Mouse (Mus musculus) CH12.LX (cell line): ENCODE data around the gene Micu1. TPM values are rescaled to one million over a fixed set of nuclear protein-coding genes. Genes with fewer than 3 reads are reported as not detected.
A peak's percentile ranks its signal among the peaks of the same experiment; 100 is the strongest.

Source experiments
- DNase-seq: peaks from one replicate; pipeline ENCODE4 v3.0.0-alpha.2; 2013; ENCODE audit errors: extremely low read depth
- H3K27ac ChIP-seq: 2 replicates; pipeline ENCODE4 v1.5.1; 2012; ENCODE audit warnings: low read depth, mild to moderate bottlenecking, control low read depth, moderate library complexity; ENCODE audit not compliant: insufficient read depth
- H3K27me3 ChIP-seq: replicated peaks from 2 replicates; pipeline ENCODE3; 2012; ENCODE audit warnings: inconsistent platforms
- H3K36me3 ChIP-seq, 2 experiments: replicated peaks in 1 of 2; 2 replicates each; pipeline versions ENCODE3 to v1.6.1; 2012; ENCODE audit warnings: inconsistent platforms in 1 of 2, low read length in 1 of 2, mild to moderate bottlenecking in 1 of 2, mixed read lengths in 1 of 2, moderate library complexity in 1 of 2; ENCODE audit not compliant: control insufficient read depth in 1 of 2, insufficient read depth in 1 of 2
- H3K4me1 ChIP-seq, 2 experiments: 2 replicates each; pipeline ENCODE4 v1.6.1; 2012; ENCODE audit warnings: inconsistent platforms in 1 of 2, moderate library complexity in 1 of 2; ENCODE audit not compliant: insufficient read depth in 2 of 2, control insufficient read depth in 1 of 2
- H3K4me2 ChIP-seq: 2 replicates; pipeline ENCODE4 v1.6.1; 2012; ENCODE audit warnings: low read depth, mild to moderate bottlenecking, control low read depth; ENCODE audit not compliant: poor library complexity, insufficient read depth, severe bottlenecking
- H3K4me3 ChIP-seq, 3 experiments: fragments of 150-350 bp in 1 of 3; sonication (generic) in 1 of 3; replicated peaks in 1 of 3; 2 replicates each; pipeline versions ENCODE3 to v1.5.1; 2011 to 2012; ENCODE audit warnings: low read depth in 2 of 3, low read length in 2 of 3, mild to moderate bottlenecking in 2 of 3, moderate library complexity in 2 of 3, control low read depth in 1 of 3, improper control_type of control experiment in 1 of 3, inconsistent platforms in 1 of 3, mixed read lengths in 1 of 3; ENCODE audit not compliant: poor library complexity in 1 of 3
- H3K79me2 ChIP-seq: replicated peaks from 2 replicates; pipeline ENCODE4 v1.6.1; 2012; ENCODE audit warnings: mild to moderate bottlenecking, moderate library complexity; ENCODE audit not compliant: control insufficient read depth, poor library complexity, insufficient read depth, severe bottlenecking; ENCODE audit errors: extremely low read depth
- H3K9ac ChIP-seq: 2 replicates; pipeline ENCODE4 v1.6.1; 2012; ENCODE audit warnings: low read depth, mild to moderate bottlenecking, control low read depth, moderate library complexity; ENCODE audit not compliant: insufficient read depth
- H3K9me3 ChIP-seq: replicated peaks from 2 replicates; pipeline ENCODE3; 2012; ENCODE audit warnings: low read length, inconsistent platforms, mixed read lengths
- CHD2 ChIP-seq: IDR thresholded peaks from 2 replicates; pipeline ENCODE4 v1.6.1; 2011; ENCODE audit warnings: low read length, improper control_type of control experiment
- CTCF ChIP-seq, 2 experiments: IDR thresholded peaks in 1 of 2; conservative IDR thresholded peaks in 1 of 2; 2 replicates each; pipeline ENCODE4 v1.5.1; 2011 to 2012; ENCODE audit warnings: low read depth in 2 of 2, low read length in 2 of 2, improper control_type of control experiment in 1 of 2, inconsistent platforms in 1 of 2, mild to moderate bottlenecking in 1 of 2, moderate library complexity in 1 of 2
- E2F4 ChIP-seq: IDR thresholded peaks from 2 replicates; pipeline ENCODE4 v1.6.1; 2011; ENCODE audit warnings: low read depth, low read length, improper control_type of control experiment; ENCODE audit not compliant: insufficient replicate concordance
- ELF1 ChIP-seq: IDR thresholded peaks from 2 replicates; pipeline ENCODE4 v1.6.1; 2014; ENCODE audit warnings: low read depth, mild to moderate bottlenecking, inconsistent platforms, low read length, improper control_type of control experiment
- ETS1 ChIP-seq: conservative IDR thresholded peaks from 2 replicates; pipeline ENCODE4 v1.6.1; 2012; ENCODE audit warnings: low read depth, mild to moderate bottlenecking, inconsistent platforms, low read length, improper control_type of control experiment, moderate library complexity
- IRF4 ChIP-seq: IDR thresholded peaks from 2 replicates; pipeline ENCODE4 v1.6.1; 2014; ENCODE audit warnings: low read depth, mild to moderate bottlenecking, inconsistent platforms, low read length, improper control_type of control experiment
- MAFK ChIP-seq: IDR thresholded peaks from 2 replicates; pipeline ENCODE4 v1.6.1; 2011; ENCODE audit warnings: low read length, improper control_type of control experiment; ENCODE audit not compliant: insufficient replicate concordance
- MAX ChIP-seq: IDR thresholded peaks from 2 replicates; pipeline ENCODE4 v1.6.1; 2011; ENCODE audit warnings: low read length, improper control_type of control experiment
- MEF2A ChIP-seq: IDR thresholded peaks from 2 replicates; pipeline ENCODE4 v1.6.1; 2014; ENCODE audit warnings: low read depth, mild to moderate bottlenecking, inconsistent platforms, low read length, improper control_type of control experiment, borderline replicate concordance
- NELFE ChIP-seq: IDR thresholded peaks from 2 replicates; pipeline ENCODE4 v1.6.1; 2011; ENCODE audit warnings: low read depth, low read length, improper control_type of control experiment
- NRF1 ChIP-seq: IDR thresholded peaks from 2 replicates; pipeline ENCODE4 v1.6.1; 2014; ENCODE audit warnings: low read depth, mild to moderate bottlenecking, inconsistent platforms, low read length, improper control_type of control experiment, moderate library complexity
- POLR2A ChIP-seq: IDR thresholded peaks from 2 replicates; pipeline ENCODE4 v1.6.1; 2011; ENCODE audit warnings: low read depth, mild to moderate bottlenecking, improper control_type of control experiment, low read length
- POLR2AphosphoS2 ChIP-seq: IDR thresholded peaks from 2 replicates; pipeline ENCODE4 v1.6.1; 2011; ENCODE audit warnings: low read depth, low read length, improper control_type of control experiment
- RAD21 ChIP-seq: IDR thresholded peaks from 2 replicates; pipeline ENCODE4 v1.6.1; 2011; ENCODE audit warnings: low read depth, mild to moderate bottlenecking, low read length, improper control_type of control experiment, moderate library complexity
- SIN3A ChIP-seq: IDR thresholded peaks from 2 replicates; pipeline ENCODE4 v1.6.1; 2012; ENCODE audit warnings: low read length, improper control_type of control experiment, inconsistent platforms
- TBP ChIP-seq: conservative IDR thresholded peaks from 2 replicates; pipeline ENCODE4 v1.6.1; 2011; ENCODE audit warnings: low read depth, low read length, improper control_type of control experiment
- ZKSCAN1 ChIP-seq: IDR thresholded peaks from 2 replicates; pipeline ENCODE4 v1.6.1; 2012; ENCODE audit warnings: low read depth, inconsistent platforms, low read length, improper control_type of control experiment, borderline replicate concordance
- dilution Hi-C: fragments of 300-500 bp; cut with MboI; formaldehyde crosslinking; loops from 2 replicates; pipeline ENCODE4 v1.14.3; 2020; ENCODE audit warnings: low sequenced_read_pairs; ENCODE audit not compliant: extremely low pct_unique_long_range_greater_than_20kb, extremely low pct_ligation_motif_present
- in situ Hi-C: fragments of 300-500 bp; cut with MboI; formaldehyde crosslinking; loops from 3 replicates; pipeline ENCODE4 v1.14.3; 2019; ENCODE audit warnings: low sequenced_read_pairs, low pct_ligation_motif_present, low pct_unique_long_range_greater_than_20kb, mixed read lengths
- polyA plus RNA-seq: library from polyadenylated mRNA; unstranded; fragments of >175 nt; gene quantifications from 2 replicates; pipeline ENCODE4 v1.2.1, GENCODE M21; 2012; ENCODE audit warnings: low read depth; ENCODE audit not compliant: insufficient read length
- total RNA-seq, 2 experiments: library from RNA; depleted of rRNA; stranded (reverse); fragments of 300-350 nt in 1 of 2; fragments of >200 nt in 1 of 2; gene quantifications; 2 replicates each; pipeline ENCODE4 v1.2.3; 2012 to 2014

Micu1 gene
- total and polyA plus RNA-seq, 3 experiments: 23.1 to 37.1 (median 29.3) TPM

DNA sequence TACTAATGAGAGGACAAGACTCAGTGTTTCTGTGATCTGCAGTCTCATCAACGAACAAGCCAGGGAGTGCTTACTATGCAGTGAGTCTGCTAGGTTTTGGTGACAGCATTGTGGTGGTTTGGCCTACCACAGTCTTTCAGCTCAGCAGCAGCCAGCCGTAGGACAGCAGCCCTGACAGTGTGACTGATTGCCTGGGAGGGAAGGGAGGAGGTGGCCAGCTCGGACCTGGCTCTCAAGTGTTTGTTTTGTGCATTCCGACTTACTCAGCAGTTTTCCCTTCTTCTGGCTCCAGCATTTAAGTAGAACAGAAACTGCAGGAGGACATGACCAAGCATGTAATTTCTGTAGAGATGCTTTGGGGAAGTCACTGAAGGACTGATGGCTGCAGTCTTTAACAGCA, 39.2 kb downstream of the Micu1 start:
- Histone ChIP-seq H3K27me3 (no peaks in the 10 kb centered on the region), H3K4me1 (peaks cover 0 to 20% of the 10 kb centered on the region in 2 experiments; a peak in 2 of 4 replicates), H3K27ac (no peak overlapping the region), H3K4me2 (no peak overlapping the region), H3K9ac (no peak overlapping the region), H3K79me2 (no peaks in the 10 kb centered on the region), H3K9me3 (no peaks in the 10 kb centered on the region), H3K36me3 (peaks cover 8 to 64% of the 10 kb centered on the region in 2 experiments), H3K4me3 (no peak overlapping the region)
- no peak for DNase-seq
- in situ Hi-C loops (no loop called here), dilution Hi-C loops (no loop called here)
- TF ChIP-seq NRF1 (no peak), IRF4 (no peak), RAD21 (no peak), CTCF (conservative IDR thresholded peaks at IDR 0.05 in 1 of 2, IDR thresholded peaks at IDR 0.05 in 1 of 2; ENCODE audit: low read depth in 2 of 2, low read length in 2 of 2) (no peak), SIN3A (no peak), ELF1 (no peak), POLR2AphosphoS2 (no peak), POLR2A (no peak), CHD2 (no peak), ZKSCAN1 (no peak), NELFE (no peak), ETS1 (no peak), TBP (no peak), MAX (no peak), MAFK (no peak), E2F4 (no peak), MEF2A (no peak)

DNA sequence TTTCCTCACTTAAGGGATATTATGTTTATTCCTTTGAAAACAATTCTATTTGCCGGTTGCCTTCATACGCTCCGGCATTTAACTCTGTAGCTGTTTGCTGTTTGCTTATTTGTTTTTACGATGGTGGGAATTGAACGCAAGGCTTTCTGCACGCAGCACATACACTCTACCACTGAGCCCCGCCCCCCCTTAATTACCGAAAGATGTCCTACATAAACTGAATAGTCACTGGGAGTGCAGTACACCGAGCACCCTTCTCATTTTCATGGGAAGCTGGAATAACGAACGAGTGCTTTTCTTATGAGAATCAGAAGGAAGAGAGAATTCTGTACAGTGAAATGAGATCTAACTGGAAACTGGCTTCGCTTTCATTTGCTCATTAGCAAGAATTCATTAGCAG, 41.1 kb downstream of the Micu1 start:
- H3K9ac ChIP-seq: no peak overlapping the region
- no peaks in the 10 kb centered on the region for H3K9me3 ChIP-seq
- H3K4me2 ChIP-seq: no peak overlapping the region
- dilution Hi-C loops: no loop called here
- H3K36me3 ChIP-seq: peaks cover 8 to 61% of the 10 kb centered on the region in 2 experiments
- TF ChIP-seq ELF1 (no peak), E2F4 (no peak), MAFK (0 out of 2 replicates have a peak, but pooled peaks have one; percentile 4)
- no peaks in the 10 kb centered on the region for H3K79me2 ChIP-seq
- no peaks in the 10 kb centered on the region for H3K27me3 ChIP-seq
- H3K4me1 ChIP-seq: peaks cover 0 to 14% of the 10 kb centered on the region in 2 experiments; a peak in 2 of 4 replicates
- in situ Hi-C loops: no loop called here
- H3K4me3 ChIP-seq: no peak overlapping the region
- H3K27ac ChIP-seq: no peak overlapping the region
- DNase-seq: no peak
